Mouse (Mus musculus): Measurements from ENCODE around the gene Zfp950.

Gene Zfp950

DNA sequence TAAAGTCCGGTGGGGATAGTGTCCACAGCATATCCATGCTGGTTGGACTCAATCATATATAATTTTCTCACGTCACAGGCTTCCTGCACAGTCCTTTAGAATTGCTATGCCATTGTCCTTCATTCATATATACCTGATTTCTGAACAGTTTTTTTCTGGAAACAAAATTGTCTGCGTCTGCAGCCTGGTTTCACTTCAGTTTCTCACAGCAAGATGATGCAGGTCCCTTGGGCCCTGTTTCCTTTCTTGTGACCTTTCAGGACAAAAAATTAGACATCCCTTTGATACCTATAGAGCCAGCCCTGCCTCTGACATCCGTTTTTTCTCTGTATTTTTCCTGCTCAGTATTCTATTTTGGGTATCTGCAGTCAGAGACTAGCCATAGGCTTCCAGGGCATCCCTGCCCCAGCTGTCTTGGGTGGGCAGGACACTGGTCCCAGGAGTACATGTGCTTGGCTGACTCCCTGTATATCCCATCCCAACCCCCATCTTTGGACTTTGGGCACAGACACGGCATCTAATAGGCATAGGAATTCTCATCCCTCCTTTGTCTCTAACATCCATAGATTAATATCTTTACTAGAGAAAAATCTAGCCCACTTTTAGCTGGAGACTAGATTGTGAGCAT is 83.7 kb downstream of the Zfp950 start:
- no peak for DNase-seq (ENCODE audit: low spot score)

DNA sequence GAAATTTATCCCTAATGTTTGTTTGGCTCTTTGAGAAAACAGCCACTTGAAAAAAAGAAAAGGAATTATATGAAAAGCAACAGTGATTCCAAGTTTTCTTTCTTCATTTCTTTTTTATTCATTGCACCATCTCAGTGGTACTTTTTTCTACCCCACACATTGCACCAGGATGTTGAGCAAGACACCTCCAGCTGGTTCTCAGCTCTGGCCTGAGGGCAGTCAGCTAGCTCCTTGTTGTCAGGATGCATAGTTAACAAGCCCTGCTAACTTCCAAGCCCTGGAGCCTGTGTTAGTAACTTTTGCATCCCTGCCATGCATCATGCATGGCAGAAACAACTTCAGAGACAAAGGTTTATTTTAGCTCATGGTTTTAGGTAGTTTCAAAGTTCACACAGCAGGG is 87.9 kb downstream of the Zfp950 start:
- DNase-seq (ENCODE audit: low spot score): no peak

DNA sequence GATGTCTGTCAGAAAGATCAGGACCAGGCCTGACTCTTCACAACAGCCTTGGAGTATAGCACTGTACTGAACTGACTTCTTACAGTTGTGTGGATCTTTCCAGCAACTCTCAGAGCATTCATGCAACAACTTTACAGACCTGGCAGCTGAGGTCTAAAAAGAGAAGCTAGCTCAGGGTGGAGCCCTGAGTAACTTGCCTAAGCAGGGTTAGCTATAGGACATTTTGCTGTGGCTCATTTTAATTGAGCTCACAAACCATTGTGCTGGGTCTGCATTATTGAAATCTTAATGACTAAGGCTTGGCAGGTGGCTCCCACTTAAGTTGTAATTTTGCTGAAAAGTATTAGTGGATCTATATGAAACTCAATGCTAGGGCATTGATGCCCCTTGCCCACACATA is 88.6 kb downstream of the Zfp950 start:
- DNase-seq (ENCODE audit: low spot score): no peak

DNA sequence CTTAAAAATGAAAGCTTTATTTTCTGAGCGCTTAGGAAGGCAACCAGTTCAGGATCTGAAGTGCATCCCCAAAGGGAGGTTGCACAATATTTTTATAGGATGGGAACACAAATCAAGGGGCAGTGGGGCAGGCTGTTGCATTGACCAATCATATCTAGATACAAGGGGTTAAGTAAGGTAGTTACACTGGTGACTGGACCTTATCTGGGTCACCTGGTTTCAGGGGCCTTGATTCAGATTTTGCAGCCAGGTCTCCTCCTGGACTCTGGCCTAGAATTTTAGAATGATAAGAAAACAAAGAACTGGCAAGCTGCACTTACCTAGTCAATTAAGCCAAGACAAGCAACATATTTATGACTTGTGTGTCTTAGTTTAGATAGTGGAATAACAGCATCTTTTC is 89.5 kb downstream of the Zfp950 start:
- no peak for DNase-seq (ENCODE audit: low spot score)

DNA sequence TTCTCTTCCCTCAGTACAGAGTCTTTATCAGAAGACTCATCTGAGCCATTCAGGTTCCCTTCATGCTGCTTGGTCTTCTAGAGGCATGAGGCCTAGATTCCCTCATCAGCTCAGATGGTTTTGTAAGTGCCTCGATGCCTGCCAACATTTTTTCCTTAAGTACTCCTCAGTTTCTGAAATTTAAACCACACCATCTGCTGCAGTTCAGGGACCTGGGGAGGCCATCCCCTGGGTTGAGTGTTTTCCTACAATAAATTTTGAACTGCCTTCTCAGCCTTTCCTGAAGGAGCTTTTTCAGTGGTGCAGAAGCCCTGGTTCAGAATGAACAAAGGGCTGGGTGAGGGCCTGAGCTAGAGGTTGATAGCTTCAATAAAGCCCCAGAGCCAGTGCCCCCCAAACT is 91.2 kb downstream of the Zfp950 start:
- no peak for DNase-seq (ENCODE audit: low spot score)

DNA sequence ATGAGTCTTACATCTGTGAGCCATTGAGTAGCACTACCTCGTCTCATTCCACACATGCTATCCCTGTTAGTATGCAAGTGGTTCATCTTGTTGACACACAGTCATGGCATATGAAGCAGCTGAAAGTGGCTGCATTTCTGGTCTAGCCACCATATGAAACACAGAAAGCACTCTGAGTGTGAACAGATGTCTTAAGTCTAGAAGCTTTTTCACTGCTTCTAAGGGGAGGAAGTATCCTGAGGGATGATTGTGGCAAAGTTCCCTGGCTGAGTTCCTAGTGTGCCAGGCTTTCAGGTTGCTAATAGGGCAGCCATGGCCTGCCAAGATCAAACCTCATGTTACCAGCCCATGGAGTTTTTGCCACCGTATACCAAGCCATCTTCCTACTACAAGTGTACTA is 92.0 kb downstream of the Zfp950 start:
- DNase-seq (ENCODE audit: low spot score): no peak

DNA sequence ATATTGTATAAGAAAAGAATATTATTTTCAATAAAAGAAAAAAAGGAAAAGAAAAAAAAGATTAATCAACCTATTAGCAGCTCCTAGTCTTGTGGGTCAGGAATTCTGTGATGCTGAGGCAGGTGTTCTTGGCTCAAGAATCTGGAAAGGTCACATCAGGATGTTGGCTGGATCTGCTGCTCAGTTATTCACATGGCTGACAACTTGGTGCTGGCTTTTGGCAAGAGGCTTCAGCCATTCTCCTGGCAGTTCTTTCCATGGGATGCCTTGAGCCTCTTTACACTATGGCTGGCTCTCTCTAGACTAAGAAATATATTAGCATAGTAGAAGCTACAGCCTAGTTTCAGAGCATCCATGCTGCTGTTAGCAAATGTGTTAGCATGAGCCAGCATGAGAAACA is 101.5 kb downstream of the Zfp950 start:
- no peak for DNase-seq (ENCODE audit: low spot score)

DNA sequence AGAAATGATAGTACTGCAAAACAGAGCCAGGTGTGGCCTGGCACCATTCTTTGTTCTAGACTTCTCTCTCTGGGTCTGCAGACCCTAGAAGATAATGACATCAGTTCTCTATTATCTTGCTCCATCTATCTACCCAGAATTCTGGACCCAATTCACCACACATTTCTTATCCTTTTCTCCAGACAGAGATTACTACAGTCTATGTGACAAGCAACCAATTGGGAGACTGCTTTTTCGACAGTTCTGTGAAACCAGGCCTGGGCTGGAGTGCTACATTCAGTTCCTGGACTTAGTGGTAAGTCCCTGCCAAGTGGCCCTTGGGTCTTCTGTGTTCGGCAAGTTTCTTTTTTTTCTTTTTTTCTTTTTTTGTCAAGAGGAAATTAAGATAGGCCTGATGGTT is 109.1 kb downstream of the Zfp950 start:
- DNase-seq (ENCODE audit: low spot score): no peak

DNA sequence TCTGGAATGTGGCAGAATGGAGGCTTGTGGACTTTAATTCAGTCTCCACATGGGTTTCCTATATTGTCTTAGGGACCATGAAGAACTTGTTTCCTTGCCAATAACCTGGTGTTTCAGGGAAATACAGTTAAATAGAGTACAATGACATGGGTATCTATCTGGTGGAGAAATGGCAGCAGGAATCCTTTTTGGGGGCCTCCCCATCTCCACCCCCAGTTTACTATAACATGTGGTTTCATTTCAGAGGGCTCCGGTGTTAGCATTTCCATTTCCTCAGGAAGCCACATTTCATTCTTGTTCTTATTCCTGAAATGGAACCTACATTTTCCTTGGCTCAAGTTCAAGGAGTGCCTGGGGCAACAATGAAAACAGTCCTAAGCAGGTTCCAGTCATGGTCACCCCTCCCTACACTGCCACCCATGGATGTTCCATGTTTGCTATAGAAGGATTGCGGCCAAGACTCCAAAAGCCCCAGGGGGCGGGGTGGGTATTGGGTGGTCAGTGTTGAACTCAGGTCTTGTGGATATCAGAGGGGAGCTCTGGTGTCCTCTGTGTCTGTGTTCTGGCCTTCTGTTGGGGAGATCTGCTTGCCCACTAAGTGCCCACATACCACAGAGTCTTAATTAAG is 118.6 kb downstream of the Zfp950 start:
- no peak for DNase-seq (ENCODE audit: low spot score)

DNA sequence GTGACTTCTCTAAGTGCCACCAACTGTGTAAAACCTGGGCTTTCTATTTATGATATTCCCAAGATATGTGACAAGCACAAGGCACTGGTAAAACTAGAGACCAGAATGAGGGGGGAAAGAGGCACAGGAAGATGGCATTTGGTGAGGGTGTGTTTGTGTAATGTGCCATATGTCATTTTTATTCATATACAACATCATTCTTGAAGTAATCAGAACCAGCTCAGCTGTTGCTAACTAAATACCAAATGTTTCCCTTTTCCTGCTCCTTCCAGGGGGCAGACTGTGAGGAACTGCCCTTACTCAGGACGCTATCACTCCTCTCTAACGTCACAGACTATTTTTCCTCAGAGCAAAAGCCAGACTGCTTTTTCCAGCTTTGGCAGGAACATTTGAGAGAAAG is 119.1 kb downstream of the Zfp950 start:
- no peak for DNase-seq (ENCODE audit: low spot score)

DNA sequence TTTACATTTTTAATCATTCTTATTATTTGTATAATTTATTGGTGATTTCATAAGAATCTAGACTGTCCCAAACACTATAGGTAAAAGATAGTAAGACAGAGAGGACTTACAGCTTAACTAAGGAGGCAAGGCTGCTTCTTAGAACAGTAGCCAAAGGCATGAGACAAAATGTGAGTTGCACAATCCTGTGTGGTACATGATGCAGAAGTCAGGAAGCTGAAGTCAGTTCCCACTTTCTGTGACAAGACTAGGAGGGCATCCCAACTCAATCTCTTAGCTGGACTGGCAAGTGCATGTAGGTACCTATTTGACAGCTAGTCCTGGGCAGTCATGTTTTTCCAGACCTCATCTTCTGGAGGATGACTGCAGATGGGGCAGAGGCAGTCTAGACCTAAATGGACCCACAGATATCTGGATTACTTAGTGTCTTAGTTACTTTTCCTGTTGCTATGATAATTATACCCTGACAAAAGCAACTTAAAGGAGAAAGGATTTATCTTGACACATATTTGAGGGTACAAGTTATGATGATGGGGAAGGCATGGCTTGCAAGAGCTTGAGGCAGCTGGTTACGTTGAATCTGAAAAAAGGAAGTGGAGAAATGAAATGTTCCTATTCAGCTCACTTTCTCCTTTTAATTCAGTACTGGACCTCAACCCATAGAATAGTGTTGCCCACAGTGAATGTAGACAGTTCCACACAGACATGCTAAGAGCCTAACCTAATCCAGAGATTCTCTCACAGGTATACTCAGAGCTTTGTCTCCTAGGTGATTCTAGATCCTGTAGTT is 123.0 kb downstream of the Zfp950 start:
- DNase-seq (ENCODE audit: low spot score): no peak

DNA sequence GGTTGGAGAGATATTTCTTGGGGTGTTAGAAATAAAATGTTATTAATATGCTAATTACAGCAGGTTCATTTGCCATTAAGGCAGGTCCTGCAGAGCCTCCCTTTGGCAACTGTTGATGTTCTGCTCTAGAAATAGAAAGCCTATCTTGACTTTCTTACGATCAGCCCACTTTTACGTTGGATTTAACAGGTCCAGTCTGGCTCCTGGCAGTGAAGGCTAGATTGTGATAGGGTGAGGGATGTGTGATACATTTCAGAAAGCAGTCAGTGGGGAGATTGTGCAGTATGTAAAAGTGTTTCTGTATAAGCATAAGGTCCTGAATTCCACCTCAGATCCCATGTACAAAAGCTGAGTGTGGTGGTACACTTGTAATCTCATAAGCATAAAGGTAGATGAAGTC is 131.4 kb downstream of the Zfp950 start:
- DNase-seq (ENCODE audit: low spot score): no peak
